Mouse (Mus musculus) stomach, embryonic 15.5 days (tissue): ENCODE data around the gene Pvalb. TPM values are rescaled to one million over a fixed set of nuclear protein-coding genes. Genes with fewer than 3 reads are reported as not detected.

Source experiments
- ATAC-seq: fragments of 200-750 bp; cut with Nextera tagmentation; 2 replicates; pipeline ENCODE4 v1.8.0; 2017; ENCODE audit warnings: low read depth, moderate number of reproducible peaks, moderate TSS enrichment; ENCODE audit not compliant: insufficient read depth, low FRiP score
- H3K27ac ChIP-seq: fragments of 300-500 bp; sonication (generic); 2 replicates; pipeline ENCODE4 v1.5.1; 2015; ENCODE audit warnings: mild to moderate bottlenecking, inconsistent platforms
- H3K27me3 ChIP-seq: fragments of 300-500 bp; sonication (generic); replicated peaks from 2 replicates; pipeline ENCODE4 v1.6.1; 2015; ENCODE audit warnings: inconsistent platforms
- H3K36me3 ChIP-seq: fragments of 300-500 bp; sonication (generic); 2 replicates; pipeline ENCODE4 v1.6.1; 2015; ENCODE audit warnings: inconsistent platforms
- H3K4me1 ChIP-seq: fragments of 300-500 bp; sonication (generic); 2 replicates; pipeline ENCODE4 v1.6.1; 2015; ENCODE audit warnings: inconsistent platforms
- H3K4me2 ChIP-seq: fragments of 300-500 bp; sonication (generic); 2 replicates; pipeline ENCODE4 v1.6.1; 2015; ENCODE audit warnings: mild to moderate bottlenecking, inconsistent platforms
- H3K4me3 ChIP-seq: fragments of 300-500 bp; sonication (generic); replicated peaks from 2 replicates; pipeline ENCODE4 v1.5.1; 2015; ENCODE audit warnings: inconsistent platforms
- H3K9ac ChIP-seq: fragments of 300-500 bp; sonication (generic); 2 replicates; pipeline ENCODE4 v1.6.1; 2015; ENCODE audit warnings: inconsistent platforms
- H3K9me3 ChIP-seq: fragments of 300-500 bp; sonication (generic); 2 replicates; pipeline ENCODE4 v1.6.1; 2016; ENCODE audit warnings: inconsistent platforms
- WGBS: fragments of 180-500 bp; shearing (Covaris S2); methylation state at CpG from one replicate; pipeline ENCODE4 v1.1.7; 2015; 5-methylcytosine and 5-hydroxymethylcytosine counted together
- polyA plus RNA-seq: library from polyadenylated mRNA; unstranded; fragments of >200 nt; fragmentation: Nextera tagmentation; extraction: Ambion mirVana; gene quantifications from 2 replicates; pipeline ENCODE4 v1.2.1, GENCODE M21; 2015

Pvalb gene
- polyA plus RNA-seq, 1 experiment from 2014 or later = 0.37 TPM

- Histone ChIP-seq H3K9ac (no peak overlapping the region), H3K27me3 (no peaks in the 10 kb centered on the region), H3K4me3 (no peak overlapping the region), H3K27ac (no peak overlapping the region), H3K9me3 (no peaks in the 10 kb centered on the region), H3K36me3 (no peaks in the 10 kb centered on the region), H3K4me2 (peak overlapping the region; percentile 96), H3K4me1 (peaks cover 17% of the 10 kb centered on the region)
- 73% methylated on average over 11 of the region's 11 CpGs for WGBS
- no peak for ATAC-seq
Measured at GRCm38 (mm10) chr15:78172256-78172898, 33.8 kb downstream of the Pvalb start.

DNA sequence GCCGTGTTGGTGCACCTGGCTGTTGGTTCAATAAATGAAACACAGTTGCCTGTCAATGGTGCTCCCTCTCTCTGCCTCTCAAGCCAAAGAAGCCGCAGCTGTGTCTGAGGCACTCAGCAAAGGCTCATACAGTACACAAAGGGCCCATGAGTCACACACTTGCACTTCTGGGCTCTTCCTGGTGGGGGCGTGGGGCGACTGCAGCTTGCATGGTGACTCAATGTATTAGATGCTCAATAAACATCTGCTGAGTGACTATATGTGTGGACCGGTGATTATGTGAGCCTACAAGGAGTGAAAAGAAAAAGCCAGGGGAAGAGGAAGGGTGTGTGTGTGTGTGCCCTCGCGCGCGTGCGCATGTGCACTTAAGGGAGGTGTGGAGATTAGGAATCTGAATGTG lies 34.5 kb downstream of the Pvalb start:
- no peak for ATAC-seq
- WGBS = 90% methylated on average over 10 of the region's 10 CpGs
- peaks cover 17% of the 10 kb centered on the region for H3K4me1 ChIP-seq
- no peak overlapping the region for H3K4me2 ChIP-seq
- no peak overlapping the region for H3K9ac ChIP-seq
- H3K36me3 ChIP-seq = no peaks in the 10 kb centered on the region
- H3K4me3 ChIP-seq = no peak overlapping the region
- H3K27ac ChIP-seq = no peak overlapping the region
- H3K27me3 ChIP-seq = no peaks in the 10 kb centered on the region
- no peaks in the 10 kb centered on the region for H3K9me3 ChIP-seq

- Histone ChIP-seq H3K4me1 (peaks cover 17% of the 10 kb centered on the region), H3K4me3 (no peak overlapping the region), H3K4me2 (no peak overlapping the region), H3K27me3 (no peaks in the 10 kb centered on the region), H3K27ac (no peak overlapping the region), H3K9me3 (no peaks in the 10 kb centered on the region), H3K9ac (no peak overlapping the region), H3K36me3 (no peaks in the 10 kb centered on the region)
- 90% methylated on average over 15 of the region's 15 CpGs for WGBS
- no peak for ATAC-seq
Measured at GRCm38 (mm10) chr15:78170708-78171107, 35.5 kb downstream of the Pvalb start.

DNA sequence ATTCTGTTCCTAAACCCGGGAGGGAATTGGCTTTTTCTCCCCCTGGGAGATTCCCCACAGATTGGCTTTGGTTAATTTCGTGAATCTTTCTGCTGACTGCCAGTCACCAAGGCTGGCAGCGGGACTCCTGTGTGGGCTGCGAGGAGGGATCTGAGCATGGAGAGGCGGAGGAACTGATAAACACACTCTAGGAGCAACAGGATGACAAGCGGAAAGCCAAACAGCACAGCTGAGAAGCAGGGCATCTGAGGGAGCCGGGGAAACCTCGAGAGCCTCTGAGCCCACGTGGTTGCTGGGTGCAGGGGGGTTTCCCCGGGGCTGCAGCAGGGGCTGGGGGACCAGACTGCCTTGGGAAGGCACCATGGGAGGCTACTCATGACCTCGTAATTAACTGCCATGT lies 36.6 kb downstream of the Pvalb start:
- H3K27me3 ChIP-seq = no peaks in the 10 kb centered on the region
- H3K4me1 ChIP-seq = peaks cover 13% of the 10 kb centered on the region
- H3K4me2 ChIP-seq = no peak overlapping the region
- H3K27ac ChIP-seq = no peak overlapping the region
- H3K4me3 ChIP-seq = no peak overlapping the region
- no peaks in the 10 kb centered on the region for H3K9me3 ChIP-seq
- WGBS = 75% methylated on average over 11 of the region's 11 CpGs
- H3K36me3 ChIP-seq = no peaks in the 10 kb centered on the region
- no peak for ATAC-seq
- no peak overlapping the region for H3K9ac ChIP-seq

DNA sequence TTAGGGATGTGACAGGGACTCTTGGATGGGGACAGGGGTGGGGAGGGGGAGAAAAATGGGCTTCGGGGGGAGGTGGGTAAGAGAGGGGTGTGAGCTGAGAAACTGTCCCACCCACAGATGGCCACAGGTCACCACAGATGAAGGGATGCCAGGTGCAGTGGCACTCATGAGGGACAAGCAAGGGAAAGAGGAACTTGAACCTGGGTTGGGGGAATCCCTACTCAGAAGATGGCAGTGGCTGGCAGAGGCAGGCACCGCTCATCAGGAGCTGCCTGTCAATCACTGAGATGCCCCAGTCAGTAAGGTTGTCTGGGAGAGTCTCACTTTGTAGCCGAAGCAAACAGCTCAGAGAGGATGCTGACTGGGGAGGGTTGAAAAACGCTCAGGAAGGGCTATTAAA lies 40.9 kb downstream of the Pvalb start:
- H3K27me3 ChIP-seq = no peaks in the 10 kb centered on the region
- H3K4me3 ChIP-seq = no peak overlapping the region
- no peak overlapping the region for H3K4me2 ChIP-seq
- WGBS = 87% methylated on average over 4 of the region's 4 CpGs
- H3K9me3 ChIP-seq = no peaks in the 10 kb centered on the region
- H3K36me3 ChIP-seq = 0 out of 2 replicates have a peak, but pooled peaks cover 3% of the 10 kb centered on the region
- no peak for ATAC-seq
- no peak overlapping the region for H3K9ac ChIP-seq
- no peak overlapping the region for H3K27ac ChIP-seq
- no peaks in the 10 kb centered on the region for H3K4me1 ChIP-seq

DNA sequence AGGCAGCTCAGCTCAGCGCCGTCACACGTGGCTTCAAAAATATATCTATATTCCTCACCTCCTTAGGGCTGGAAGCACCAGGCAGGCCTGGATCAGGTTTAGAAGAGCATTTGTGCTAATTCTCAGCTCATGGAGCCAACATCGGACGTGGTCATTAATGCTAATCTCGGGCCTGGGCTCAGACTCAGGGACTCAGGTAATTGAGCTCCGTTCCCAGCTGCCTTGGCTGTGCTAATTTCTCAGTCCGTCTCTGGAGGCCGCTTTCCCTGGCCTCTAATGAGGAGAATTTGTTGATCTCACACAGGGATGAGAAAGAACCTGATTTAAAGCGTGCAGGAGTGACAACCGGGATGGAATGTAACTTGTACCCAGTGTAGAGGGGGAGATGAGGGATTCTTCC lies 41.7 kb downstream of the Pvalb start:
- no peaks in the 10 kb centered on the region for H3K9me3 ChIP-seq
- no peak overlapping the region for H3K4me3 ChIP-seq
- no peak overlapping the region for H3K9ac ChIP-seq
- no peaks in the 10 kb centered on the region for H3K4me1 ChIP-seq
- no peak overlapping the region for H3K27ac ChIP-seq
- H3K27me3 ChIP-seq = no peaks in the 10 kb centered on the region
- ATAC-seq = no peak
- H3K36me3 ChIP-seq = 0 out of 2 replicates have a peak, but pooled peaks cover 3% of the 10 kb centered on the region
- no peak overlapping the region for H3K4me2 ChIP-seq
- 89% methylated on average over 11 of the region's 11 CpGs for WGBS

GRCm38 (mm10) chr15:78161946-78162345 lies 44.3 kb downstream of the Pvalb start:
- H3K4me2 ChIP-seq = no peak overlapping the region
- no peaks in the 10 kb centered on the region for H3K27me3 ChIP-seq
- 0 out of 2 replicates have a peak, but pooled peaks cover 3% of the 10 kb centered on the region for H3K36me3 ChIP-seq
- no peaks in the 10 kb centered on the region for H3K9me3 ChIP-seq
- H3K4me3 ChIP-seq = no peak overlapping the region
- H3K9ac ChIP-seq = no peak overlapping the region
- no peak overlapping the region for H3K27ac ChIP-seq
- 79% methylated on average over 9 of the region's 9 CpGs for WGBS
- no peaks in the 10 kb centered on the region for H3K4me1 ChIP-seq
- no peak for ATAC-seq

DNA sequence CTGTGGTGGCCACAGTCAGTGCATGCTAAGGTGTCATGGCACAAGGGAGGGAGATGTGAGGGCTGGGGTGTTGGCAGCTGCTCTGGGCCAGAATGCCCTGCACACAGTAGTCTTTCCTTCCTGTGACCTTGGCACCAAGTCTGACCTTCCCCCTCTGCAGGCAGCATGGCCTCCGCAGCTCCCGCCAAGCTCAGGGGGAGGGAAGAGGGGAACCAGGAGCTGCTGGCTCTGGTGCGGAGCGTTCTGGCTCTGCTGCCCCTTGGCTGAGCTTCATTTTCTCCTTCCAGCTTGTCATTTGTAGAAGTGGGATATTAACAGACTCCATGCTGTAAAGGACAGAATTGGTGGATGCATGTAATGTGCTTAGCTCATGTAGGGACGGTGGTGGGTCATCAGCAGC lies 47.9 kb downstream of the Pvalb start:
- no peaks in the 10 kb centered on the region for H3K36me3 ChIP-seq
- no peak overlapping the region for H3K4me2 ChIP-seq
- H3K9me3 ChIP-seq = no peaks in the 10 kb centered on the region
- H3K9ac ChIP-seq = no peak overlapping the region
- no peak for ATAC-seq
- H3K4me3 ChIP-seq = no peak overlapping the region
- no peak overlapping the region for H3K27ac ChIP-seq
- H3K4me1 ChIP-seq = no peaks in the 10 kb centered on the region
- H3K27me3 ChIP-seq = no peaks in the 10 kb centered on the region
- WGBS = 82% methylated on average over 3 of the region's 5 CpGs

- 75% methylated on average over 4 of the region's 4 CpGs for WGBS
- H3K4me2 ChIP-seq = no peak overlapping the region
- no peaks in the 10 kb centered on the region for H3K4me1 ChIP-seq
- H3K9ac ChIP-seq = no peak overlapping the region
- H3K9me3 ChIP-seq = no peaks in the 10 kb centered on the region
- ATAC-seq = no peak
- no peak overlapping the region for H3K27ac ChIP-seq
- H3K36me3 ChIP-seq = no peaks in the 10 kb centered on the region
- H3K27me3 ChIP-seq = no peaks in the 10 kb centered on the region
- no peak overlapping the region for H3K4me3 ChIP-seq
Measured at GRCm38 (mm10) chr15:78157824-78158223, 48.4 kb downstream of the Pvalb start.

DNA sequence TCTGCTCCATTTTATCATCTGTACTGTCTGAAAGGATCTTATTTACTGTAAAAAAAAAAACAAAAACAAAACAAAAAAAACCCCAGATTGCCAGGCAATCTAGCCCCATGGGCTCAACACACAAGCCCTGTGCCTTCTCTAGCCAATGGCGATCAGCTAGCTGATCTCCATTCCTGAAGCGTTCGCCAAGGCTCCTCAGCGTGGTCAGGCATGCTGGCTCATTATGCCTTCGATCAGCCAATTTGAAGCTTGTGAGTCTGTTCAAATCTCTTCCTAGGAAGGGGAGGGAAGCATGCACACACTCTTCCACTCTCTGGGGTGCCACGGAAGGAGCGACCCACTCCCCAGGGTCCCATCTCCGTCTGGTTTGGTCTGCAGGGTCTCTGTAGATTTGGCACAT lies 48.9 kb downstream of the Pvalb start:
- Histone ChIP-seq H3K27me3 (no peaks in the 10 kb centered on the region), H3K4me1 (no peaks in the 10 kb centered on the region), H3K9me3 (no peaks in the 10 kb centered on the region), H3K4me3 (no peak overlapping the region), H3K27ac (no peak overlapping the region), H3K9ac (no peak overlapping the region), H3K36me3 (no peaks in the 10 kb centered on the region), H3K4me2 (no peak overlapping the region)
- 77% methylated on average over 8 of the region's 8 CpGs for WGBS
- ATAC-seq = no peak

DNA sequence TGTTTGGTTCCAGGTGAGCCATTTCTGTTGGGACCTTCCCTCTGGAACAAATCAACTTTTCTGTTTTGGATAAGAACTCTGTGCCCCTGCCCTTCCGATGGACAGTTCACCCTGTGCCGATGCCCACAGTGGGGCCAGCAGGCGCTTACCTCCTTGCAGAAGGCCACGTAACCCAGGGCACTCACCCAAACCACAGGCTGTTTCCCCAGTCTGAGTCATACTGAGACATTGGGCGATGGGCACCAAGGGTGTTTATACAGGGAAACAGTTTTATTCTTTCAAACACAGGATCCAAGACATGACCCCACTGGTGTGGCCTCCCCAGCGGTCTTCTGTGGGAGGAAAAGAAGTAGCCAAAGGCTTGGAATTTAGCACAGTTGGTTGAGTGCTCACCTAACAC lies 50.8 kb downstream of the Pvalb start:
- ATAC-seq = no peak
- H3K4me2 ChIP-seq = no peak overlapping the region
- H3K27ac ChIP-seq = no peak overlapping the region
- H3K27me3 ChIP-seq = no peaks in the 10 kb centered on the region
- H3K9ac ChIP-seq = no peak overlapping the region
- H3K9me3 ChIP-seq = no peaks in the 10 kb centered on the region
- H3K36me3 ChIP-seq = no peaks in the 10 kb centered on the region
- no peak overlapping the region for H3K4me3 ChIP-seq
- WGBS = 81% methylated on average over 6 of the region's 6 CpGs
- H3K4me1 ChIP-seq = no peaks in the 10 kb centered on the region

DNA sequence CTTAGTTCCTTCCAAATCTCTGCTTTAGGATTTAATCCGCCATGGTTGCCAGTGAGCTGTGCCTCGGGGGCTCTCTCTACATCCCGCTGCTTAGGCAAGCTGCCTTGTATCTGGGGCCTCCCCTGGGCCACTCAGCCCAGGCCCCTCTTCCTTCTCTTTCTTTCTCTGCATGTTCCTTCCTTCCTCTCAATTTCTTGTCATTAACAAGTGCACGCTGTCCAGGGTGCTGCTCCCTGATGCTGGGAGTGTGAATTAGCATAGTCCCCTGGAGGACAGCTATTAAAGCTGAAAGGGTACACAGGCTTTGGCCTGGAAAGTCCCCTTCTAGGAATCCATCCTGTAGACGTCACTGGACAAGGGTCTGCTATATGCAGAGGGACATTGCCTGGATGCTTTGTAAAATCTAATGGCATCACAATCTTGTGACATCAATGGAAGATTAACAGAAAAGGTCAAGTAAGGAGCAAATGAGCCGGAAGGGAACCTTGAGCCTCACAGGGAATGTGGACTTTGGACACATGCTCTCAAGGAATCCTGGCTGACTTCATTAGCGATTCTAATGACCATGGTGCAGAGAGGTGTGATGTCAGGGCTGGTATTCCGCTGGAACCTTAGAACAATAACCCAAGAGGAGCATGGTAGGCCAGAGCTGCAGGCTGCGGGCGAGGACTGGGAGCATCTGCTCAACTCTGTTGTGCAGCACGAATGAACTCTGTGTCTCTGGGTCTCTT lies 53.0 kb downstream of the Pvalb start:
- no peak overlapping the region for H3K9ac ChIP-seq
- H3K27ac ChIP-seq = no peak overlapping the region
- H3K4me1 ChIP-seq = no peaks in the 10 kb centered on the region
- H3K9me3 ChIP-seq = no peaks in the 10 kb centered on the region
- WGBS = 57% methylated on average over 11 of the region's 11 CpGs
- H3K4me2 ChIP-seq = no peak overlapping the region
- H3K27me3 ChIP-seq = no peaks in the 10 kb centered on the region
- no peak overlapping the region for H3K4me3 ChIP-seq
- ATAC-seq = no peak
- no peaks in the 10 kb centered on the region for H3K36me3 ChIP-seq
